Mouse (Mus musculus): Measurements from ENCODE around the gene Pde4b. TPM values are rescaled to one million over a fixed set of nuclear protein-coding genes. Genes with fewer than 3 reads are reported as not detected.

The Pde4b gene
- polyA plus RNA-seq, 1 experiment from 2014 or later = 44.5 TPM

GRCm38 (mm10) chr4:102086336-102086735, 1.0 kb upstream of the Pde4b start:
- Histone ChIP-seq H3K9me3 (ENCODE audit: low read length) (no peaks in the 10 kb centered on the region), H3K9ac (replicated peaks; ENCODE audit: low read depth) (no peak overlapping the region), H3K27me3 (replicated peaks; ENCODE audit: insufficient read depth, low read length) (peaks cover 25% of the 10 kb centered on the region), H3K4me1 (ENCODE audit: insufficient read depth, low read depth, low read length) (0 out of 2 replicates have a peak, but pooled peaks cover 6% of the 10 kb centered on the region), H3K27ac (ENCODE audit: low read length) (no peak overlapping the region), H3K4me2 (replicated peaks; ENCODE audit: low read depth, low read length) (no peak overlapping the region), H3K36me3 (ENCODE audit: insufficient read depth, low read length) (no peaks in the 10 kb centered on the region), H3K4me3 (ENCODE audit: low read depth, low read length) (no peak overlapping the region)
- no peak for DNase-seq (ENCODE audit: low spot score)
- TF ChIP-seq CTCF (IDR thresholded peaks at IDR 0.05) (no peak), EP300 (IDR thresholded peaks at IDR 0.05) (no peak)
- 80% methylated on average over 4 of the region's 4 CpGs for WGBS
- ATAC-seq = no peak

- peaks cover 25% of the 10 kb centered on the region for H3K27me3 ChIP-seq (replicated peaks; ENCODE audit: insufficient read depth, low read length)
- ATAC-seq (no peak), DNase-seq (ENCODE audit: low spot score) (no peak)
- 0 out of 2 replicates have a peak, but pooled peaks cover 6% of the 10 kb centered on the region for H3K4me1 ChIP-seq (ENCODE audit: insufficient read depth, low read depth, low read length)
- no peaks in the 10 kb centered on the region for H3K9me3 ChIP-seq (ENCODE audit: low read length)
- H3K4me3 ChIP-seq (ENCODE audit: low read depth, low read length) = peak overlapping the region; percentile 27; the same call in 1 of the 2 replicates
- H3K4me2 ChIP-seq (replicated peaks; ENCODE audit: low read depth, low read length) = peak overlapping the region; percentile 54
- 2% methylated on average over 64 of the region's 64 CpGs for WGBS
- no peak overlapping the region for H3K9ac ChIP-seq (replicated peaks; ENCODE audit: low read depth)
- no peaks in the 10 kb centered on the region for H3K36me3 ChIP-seq (ENCODE audit: insufficient read depth, low read length)
- TF ChIP-seq CTCF (IDR thresholded peaks at IDR 0.05) (no peak), EP300 (IDR thresholded peaks at IDR 0.05) (no peak)
- H3K27ac ChIP-seq (ENCODE audit: low read length) = no peak overlapping the region
Measured at GRCm38 (mm10) chr4:102087566-102088234, 357 bp downstream of the Pde4b start.

- Histone ChIP-seq H3K36me3 (ENCODE audit: insufficient read depth, low read length) (no peaks in the 10 kb centered on the region), H3K4me1 (ENCODE audit: insufficient read depth, low read depth, low read length) (0 out of 2 replicates have a peak, but pooled peaks cover 6% of the 10 kb centered on the region), H3K4me2 (replicated peaks; ENCODE audit: low read depth, low read length) (peak overlapping the region; percentile 54), H3K27me3 (replicated peaks; ENCODE audit: insufficient read depth, low read length) (peaks cover 25% of the 10 kb centered on the region), H3K27ac (ENCODE audit: low read length) (no peak overlapping the region), H3K9me3 (ENCODE audit: low read length) (no peaks in the 10 kb centered on the region), H3K9ac (replicated peaks; ENCODE audit: low read depth) (no peak overlapping the region), H3K4me3 (ENCODE audit: low read depth, low read length) (peak overlapping the region; percentile 27; the same call in 1 of the 2 replicates)
- ATAC-seq (no peak), DNase-seq (ENCODE audit: low spot score) (no peak)
- TF ChIP-seq EP300 (IDR thresholded peaks at IDR 0.05) = no peak
- TF ChIP-seq CTCF (IDR thresholded peaks at IDR 0.05) = no peak
- 20% methylated on average over 15 of the region's 15 CpGs for WGBS
Measured at GRCm38 (mm10) chr4:102088235-102088867, 1.0 kb downstream of the Pde4b start.

- ATAC-seq (no peak), DNase-seq (ENCODE audit: low spot score) (no peak)
- Histone ChIP-seq H3K36me3 (ENCODE audit: insufficient read depth, low read length) (no peaks in the 10 kb centered on the region), H3K4me1 (ENCODE audit: insufficient read depth, low read depth, low read length) (no peaks in the 10 kb centered on the region), H3K9me3 (ENCODE audit: low read length) (no peaks in the 10 kb centered on the region), H3K4me2 (replicated peaks; ENCODE audit: low read depth, low read length) (no peak overlapping the region), H3K4me3 (ENCODE audit: low read depth, low read length) (no peak overlapping the region), H3K9ac (replicated peaks; ENCODE audit: low read depth) (no peak overlapping the region), H3K27me3 (replicated peaks; ENCODE audit: insufficient read depth, low read length) (no peaks in the 10 kb centered on the region), H3K27ac (ENCODE audit: low read length) (no peak overlapping the region)
- WGBS = 94% methylated on average over 2 of the region's 2 CpGs
- no peak for TF ChIP-seq CTCF (IDR thresholded peaks at IDR 0.05)
- TF ChIP-seq EP300 (IDR thresholded peaks at IDR 0.05) = no peak
Measured at GRCm38 (mm10) chr4:102095851-102096250, 8.5 kb downstream of the Pde4b start.

- 23% methylated on average over 4 of the region's 4 CpGs for WGBS
- H3K27me3 ChIP-seq (replicated peaks; ENCODE audit: insufficient read depth, low read length) = no peaks in the 10 kb centered on the region
- H3K4me3 ChIP-seq (ENCODE audit: low read depth, low read length) = no peak overlapping the region
- TF ChIP-seq EP300 (IDR thresholded peaks at IDR 0.05) (no peak), CTCF (IDR thresholded peaks at IDR 0.05) (no peak)
- no peak overlapping the region for H3K27ac ChIP-seq (ENCODE audit: low read length)
- no peak overlapping the region for H3K4me2 ChIP-seq (replicated peaks; ENCODE audit: low read depth, low read length)
- no peaks in the 10 kb centered on the region for H3K4me1 ChIP-seq (ENCODE audit: insufficient read depth, low read depth, low read length)
- no peaks in the 10 kb centered on the region for H3K9me3 ChIP-seq (ENCODE audit: low read length)
- no peak overlapping the region for H3K9ac ChIP-seq (replicated peaks; ENCODE audit: low read depth)
- H3K36me3 ChIP-seq (ENCODE audit: insufficient read depth, low read length) = no peaks in the 10 kb centered on the region
- no peak for ATAC-seq
- peak; percentile 7 for DNase-seq (ENCODE audit: low spot score)
Measured at GRCm38 (mm10) chr4:102102241-102102640, 14.9 kb downstream of the Pde4b start.

GRCm38 (mm10) chr4:102104534-102105014, 17.2 kb downstream of the Pde4b start:
- Histone ChIP-seq H3K9ac (replicated peaks; ENCODE audit: low read depth) (no peak overlapping the region), H3K27me3 (replicated peaks; ENCODE audit: insufficient read depth, low read length) (no peaks in the 10 kb centered on the region), H3K9me3 (ENCODE audit: low read length) (no peaks in the 10 kb centered on the region), H3K36me3 (ENCODE audit: insufficient read depth, low read length) (no peaks in the 10 kb centered on the region), H3K4me3 (ENCODE audit: low read depth, low read length) (no peak overlapping the region), H3K4me2 (replicated peaks; ENCODE audit: low read depth, low read length) (no peak overlapping the region), H3K27ac (ENCODE audit: low read length) (no peak overlapping the region), H3K4me1 (ENCODE audit: insufficient read depth, low read depth, low read length) (no peaks in the 10 kb centered on the region)
- ATAC-seq = no peak
- TF ChIP-seq CTCF (IDR thresholded peaks at IDR 0.05) (no peak), EP300 (IDR thresholded peaks at IDR 0.05) (no peak)
- WGBS = 51% methylated on average over 2 of the region's 2 CpGs
- DNase-seq (ENCODE audit: low spot score) = no peak

All from lung, postnatal 0 days (tissue).